Mouse (Mus musculus) E14TG2a.4 (cell line): Measurements from ENCODE around the gene Rab4a.

Experiments used
- CTCF ChIP-seq: conservative IDR thresholded peaks from 2 replicates; pipeline ENCODE4 v1.5.1; 2014; ENCODE audit warnings: low read length
- NANOG ChIP-seq: IDR thresholded peaks from 2 replicates; pipeline ENCODE4 v1.6.1; 2014; ENCODE audit warnings: borderline replicate concordance, low read length, mixed read lengths
- POU5F1 ChIP-seq: IDR thresholded peaks from 2 replicates; pipeline ENCODE4 v1.6.1; 2014; ENCODE audit warnings: low read length, borderline replicate concordance

- TF ChIP-seq CTCF, result no peak
- TF ChIP-seq NANOG, result no peak
- TF ChIP-seq POU5F1, result no peak
Observed at GRCm38 (mm10) chr8:123858574-123858940, 52.8 kb downstream of the Rab4a start.
